Mouse (Mus musculus): Measurements from ENCODE around the gene Gpr174. TPM values are rescaled to one million over a fixed set of nuclear protein-coding genes. Genes with fewer than 3 reads are reported as not detected.

Gpr174 gene
- total RNA-seq (2014; rRNA removed) (not detected in 2 replicates), polyA plus RNA-seq (2015; fragmentation: Nextera tagmentation; extraction: Ambion mirVana) (0.04 TPM in 1 of 2 replicates, not detected in the other)

DNA sequence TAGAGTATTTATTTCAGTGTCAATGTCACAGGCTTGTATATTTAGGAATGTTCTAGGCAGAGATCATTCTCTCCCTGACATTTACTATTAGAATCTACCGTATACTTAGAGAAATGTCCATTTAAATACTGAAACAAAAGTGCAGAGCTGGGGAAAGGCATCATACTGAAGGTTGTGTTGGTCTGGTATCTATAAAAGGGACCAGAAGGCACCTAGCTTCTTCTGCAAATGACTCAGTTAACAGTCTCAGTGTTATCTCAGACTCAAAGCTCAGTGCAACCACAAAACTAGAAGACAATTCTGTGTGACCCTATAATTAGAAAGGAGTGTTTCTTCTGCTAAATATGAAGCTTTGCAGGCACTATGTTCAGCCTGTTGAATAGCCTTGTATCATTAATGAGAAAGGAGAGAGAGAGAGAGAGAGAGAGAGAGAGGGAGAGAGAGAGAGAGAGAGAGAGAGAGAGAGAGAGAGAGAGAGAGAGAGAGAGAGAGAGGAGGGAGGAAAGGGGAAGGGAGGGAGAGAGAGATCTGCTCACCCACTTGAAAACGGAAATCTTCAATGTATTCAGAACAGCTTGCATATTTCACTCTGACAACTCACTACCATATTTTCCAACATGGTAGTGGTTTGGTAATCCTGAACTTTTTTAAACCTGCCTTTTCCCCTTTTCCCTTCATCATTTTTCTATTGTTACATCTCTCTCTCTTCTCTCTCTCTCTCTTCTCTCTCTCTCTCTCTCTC lies at the start of gene Gpr174:
Gene Gpr174 (plus strand): TSS at position 393 of the 742 bp plus-strand sequence.
- Histone ChIP-seq H3K27me3 (ENCODE audit: insufficient read depth, low read length) (no peaks in the 10 kb centered on the region), H3K9ac (replicated peaks; ENCODE audit: low read length) (no peak within 1 kb of the TSS), H3K9me3 (ENCODE audit: low read length) (no peaks in the 10 kb centered on the region), H3K4me1 (ENCODE audit: insufficient read depth, low read length) (no peaks in the 10 kb centered on the region), H3K4me2 (ENCODE audit: low read depth, low read length) (no peak within 1 kb of the TSS), H3K27ac (no peak within 1 kb of the TSS), H3K4me3 (ENCODE audit: low read length) (no peak within 1 kb of the TSS), H3K36me3 (ENCODE audit: insufficient read depth, low read length) (no peaks in the 10 kb centered on the region)
- ATAC-seq (no peak), DNase-seq (ENCODE audit: low spot score) (no peak)
- WGBS, result 51% methylated on average over 2 of the region's 2 CpGs
- no peak for TF ChIP-seq CTCF (IDR thresholded peaks at IDR 0.05; ENCODE audit: low read depth)

- H3K36me3 ChIP-seq (ENCODE audit: insufficient read depth, low read length), result no peaks in the 10 kb centered on the region
- ATAC-seq (no peak), DNase-seq (ENCODE audit: low spot score) (no peak)
- 93% methylated on average over 2 of the region's 2 CpGs for WGBS
- TF ChIP-seq CTCF (IDR thresholded peaks at IDR 0.05; ENCODE audit: low read depth), result no peak
- H3K27me3 ChIP-seq (ENCODE audit: insufficient read depth, low read length), result no peaks in the 10 kb centered on the region
- no peak overlapping the region for H3K27ac ChIP-seq
- no peak overlapping the region for H3K9ac ChIP-seq (replicated peaks; ENCODE audit: low read length)
- H3K4me1 ChIP-seq (ENCODE audit: insufficient read depth, low read length), result no peaks in the 10 kb centered on the region
- H3K4me3 ChIP-seq (ENCODE audit: low read length), result no peak overlapping the region
- no peak overlapping the region for H3K4me2 ChIP-seq (ENCODE audit: low read depth, low read length)
- no peaks in the 10 kb centered on the region for H3K9me3 ChIP-seq (ENCODE audit: low read length)
These were observed 38.0 kb upstream of the Gpr174 start for GRCm38 (mm10) chrX:107217577-107218090.

- no peaks in the 10 kb centered on the region for H3K4me1 ChIP-seq (ENCODE audit: insufficient read depth, low read length)
- TF ChIP-seq CTCF (IDR thresholded peaks at IDR 0.05; ENCODE audit: low read depth), result no peak
- no peaks in the 10 kb centered on the region for H3K9me3 ChIP-seq (ENCODE audit: low read length)
- H3K27me3 ChIP-seq (ENCODE audit: insufficient read depth, low read length), result no peaks in the 10 kb centered on the region
- H3K9ac ChIP-seq (replicated peaks; ENCODE audit: low read length), result no peak overlapping the region
- WGBS, result 76% methylated on average over 1 of the region's 1 CpGs
- DNase-seq (ENCODE audit: low spot score), result no peak
- no peak overlapping the region for H3K27ac ChIP-seq
- H3K4me2 ChIP-seq (ENCODE audit: low read depth, low read length), result no peak overlapping the region
- H3K36me3 ChIP-seq (ENCODE audit: insufficient read depth, low read length), result no peaks in the 10 kb centered on the region
- no peak for ATAC-seq
- no peak overlapping the region for H3K4me3 ChIP-seq (ENCODE audit: low read length)
These were observed 30.8 kb upstream of the Gpr174 start for GRCm38 (mm10) chrX:107224846-107225245.

- Histone ChIP-seq H3K27me3 (ENCODE audit: insufficient read depth, low read length) (no peaks in the 10 kb centered on the region), H3K4me2 (ENCODE audit: low read depth, low read length) (no peak overlapping the region), H3K27ac (no peak overlapping the region), H3K9me3 (ENCODE audit: low read length) (no peaks in the 10 kb centered on the region), H3K4me1 (ENCODE audit: insufficient read depth, low read length) (no peaks in the 10 kb centered on the region), H3K36me3 (ENCODE audit: insufficient read depth, low read length) (no peaks in the 10 kb centered on the region), H3K4me3 (ENCODE audit: low read length) (no peak overlapping the region), H3K9ac (replicated peaks; ENCODE audit: low read length) (no peak overlapping the region)
- 63% methylated on average over 1 of the region's 1 CpGs for WGBS
- ATAC-seq (no peak), DNase-seq (ENCODE audit: low spot score) (no peak)
- no peak for TF ChIP-seq CTCF (IDR thresholded peaks at IDR 0.05; ENCODE audit: low read depth)
These were observed 24.5 kb upstream of the Gpr174 start for GRCm38 (mm10) chrX:107231214-107231613.

GRCm38 (mm10) chrX:107234655-107235054 lies 21.0 kb upstream of the Gpr174 start:
- no peak overlapping the region for H3K4me2 ChIP-seq (ENCODE audit: low read depth, low read length)
- no peaks in the 10 kb centered on the region for H3K27me3 ChIP-seq (ENCODE audit: insufficient read depth, low read length)
- TF ChIP-seq CTCF (IDR thresholded peaks at IDR 0.05; ENCODE audit: low read depth), result no peak
- no peak for ATAC-seq
- no peak overlapping the region for H3K4me3 ChIP-seq (ENCODE audit: low read length)
- H3K36me3 ChIP-seq (ENCODE audit: insufficient read depth, low read length), result no peaks in the 10 kb centered on the region
- H3K9me3 ChIP-seq (ENCODE audit: low read length), result no peaks in the 10 kb centered on the region
- no peak overlapping the region for H3K9ac ChIP-seq (replicated peaks; ENCODE audit: low read length)
- no peak overlapping the region for H3K27ac ChIP-seq
- H3K4me1 ChIP-seq (ENCODE audit: insufficient read depth, low read length), result no peaks in the 10 kb centered on the region
- DNase-seq (ENCODE audit: low spot score), result no peak

GRCm38 (mm10) chrX:107236461-107236860 lies 19.2 kb upstream of the Gpr174 start:
- no peak for TF ChIP-seq CTCF (IDR thresholded peaks at IDR 0.05; ENCODE audit: low read depth)
- H3K4me1 ChIP-seq (ENCODE audit: insufficient read depth, low read length), result no peaks in the 10 kb centered on the region
- no peak overlapping the region for H3K4me3 ChIP-seq (ENCODE audit: low read length)
- no peaks in the 10 kb centered on the region for H3K27me3 ChIP-seq (ENCODE audit: insufficient read depth, low read length)
- H3K4me2 ChIP-seq (ENCODE audit: low read depth, low read length), result no peak overlapping the region
- DNase-seq (ENCODE audit: low spot score), result no peak
- no peaks in the 10 kb centered on the region for H3K9me3 ChIP-seq (ENCODE audit: low read length)
- 94% methylated on average over 1 of the region's 1 CpGs for WGBS
- no peak overlapping the region for H3K9ac ChIP-seq (replicated peaks; ENCODE audit: low read length)
- H3K36me3 ChIP-seq (ENCODE audit: insufficient read depth, low read length), result no peaks in the 10 kb centered on the region
- ATAC-seq, result no peak
- no peak overlapping the region for H3K27ac ChIP-seq

DNA sequence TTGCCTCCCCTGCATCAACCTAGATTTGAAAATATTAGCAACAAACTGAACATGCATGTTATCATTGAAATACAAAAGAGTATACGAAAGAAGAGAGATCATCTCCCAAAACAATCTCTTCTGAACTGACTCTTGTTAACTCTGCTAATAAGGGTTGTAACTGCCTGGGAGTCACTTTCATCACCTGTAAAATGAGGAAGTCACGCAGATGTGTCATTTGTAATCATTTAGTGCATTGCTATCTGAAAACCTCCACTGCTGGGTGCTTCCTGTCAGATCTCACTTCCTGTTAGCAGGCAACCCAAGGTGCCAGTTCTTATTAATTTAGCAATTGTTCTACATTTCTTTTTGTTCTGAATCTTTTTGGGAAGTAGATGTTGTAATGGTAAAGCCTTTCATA lies 5.3 kb upstream of the Gpr174 start:
- no peaks in the 10 kb centered on the region for H3K4me1 ChIP-seq (ENCODE audit: insufficient read depth, low read length)
- WGBS, result 73% methylated on average over 2 of the region's 2 CpGs
- no peaks in the 10 kb centered on the region for H3K36me3 ChIP-seq (ENCODE audit: insufficient read depth, low read length)
- ATAC-seq (no peak), DNase-seq (ENCODE audit: low spot score) (no peak)
- no peak overlapping the region for H3K27ac ChIP-seq
- no peak overlapping the region for H3K4me3 ChIP-seq (ENCODE audit: low read length)
- H3K9ac ChIP-seq (replicated peaks; ENCODE audit: low read length), result no peak overlapping the region
- no peak overlapping the region for H3K4me2 ChIP-seq (ENCODE audit: low read depth, low read length)
- H3K27me3 ChIP-seq (ENCODE audit: insufficient read depth, low read length), result no peaks in the 10 kb centered on the region
- no peaks in the 10 kb centered on the region for H3K9me3 ChIP-seq (ENCODE audit: low read length)
- TF ChIP-seq CTCF (IDR thresholded peaks at IDR 0.05; ENCODE audit: low read depth), result no peak
